Mouse (Mus musculus): ENCODE results near the gene Snapc4. TPM values are rescaled to one million over a fixed set of nuclear protein-coding genes. Genes with fewer than 3 reads are reported as not detected.

The Snapc4 gene
- total and polyA plus RNA-seq, 3 experiments = 15.3 to 47.1 (median 42.7) TPM

- Histone ChIP-seq H3K27me3 (replicated peaks) (peaks cover 73% of the 10 kb centered on the region), H3K79me2 (replicated peaks; ENCODE audit: control insufficient read depth, extremely low read depth, insufficient read depth, poor library complexity, severe bottlenecking) (no peaks in the 10 kb centered on the region), H3K4me3 (replicated peaks in 1 of 3; ENCODE audit: low read depth in 2 of 3, low read length in 2 of 3, poor library complexity in 1 of 3) (no peak overlapping the region), H3K27ac (ENCODE audit: insufficient read depth, low read depth) (no peak overlapping the region), H3K4me1 (ENCODE audit: control insufficient read depth in 1 of 2, insufficient read depth in 2 of 2) (peaks cover 11 to 15% of the 10 kb centered on the region in 2 experiments), H3K9ac (ENCODE audit: insufficient read depth, low read depth) (no peak overlapping the region), H3K36me3 (replicated peaks in 1 of 2; ENCODE audit: control insufficient read depth in 1 of 2, insufficient read depth in 1 of 2, low read length in 1 of 2) (peaks cover 0 to 2% of the 10 kb centered on the region in 2 experiments), H3K4me2 (ENCODE audit: insufficient read depth, low read depth, poor library complexity, severe bottlenecking) (no peak overlapping the region), H3K9me3 (replicated peaks; ENCODE audit: low read length) (no peaks in the 10 kb centered on the region)
- no peak for DNase-seq (ENCODE audit: extremely low read depth)
- dilution Hi-C loops (cut with MboI; ENCODE audit: extremely low pct_ligation_motif_present, extremely low pct_unique_long_range_greater_than_20kb, low sequenced_read_pairs) (no loop called here), in situ Hi-C loops (cut with MboI; ENCODE audit: low pct_ligation_motif_present, low pct_unique_long_range_greater_than_20kb, low sequenced_read_pairs) (no loop called here)
- TF ChIP-seq MAFK (IDR thresholded peaks at IDR 0.05; ENCODE audit: insufficient replicate concordance, low read length) (no peak), SIN3A (IDR thresholded peaks at IDR 0.05; ENCODE audit: low read length) (no peak), JUND (conservative IDR thresholded peaks at IDR 0.05; ENCODE audit: low read depth, low read length) (no peak), ELF1 (IDR thresholded peaks at IDR 0.05; ENCODE audit: low read depth, low read length) (no peak), IRF4 (IDR thresholded peaks at IDR 0.05; ENCODE audit: low read depth, low read length) (no peak), KAT2A (IDR thresholded peaks at IDR 0.05; ENCODE audit: insufficient replicate concordance, low read length) (no peak), ZNF384 (IDR thresholded peaks at IDR 0.05; ENCODE audit: low read depth, low read length) (no peak), EP300 (IDR thresholded peaks at IDR 0.05; ENCODE audit: low read length) (no peak), TCF12 (IDR thresholded peaks at IDR 0.05; ENCODE audit: low read depth, low read length) (no peak), PAX5 (IDR thresholded peaks at IDR 0.05; ENCODE audit: low read length) (no peak), MYC (IDR thresholded peaks at IDR 0.05; ENCODE audit: low read depth, low read length) (no peak), E2F4 (IDR thresholded peaks at IDR 0.05; ENCODE audit: insufficient replicate concordance, low read depth, low read length) (no peak), CHD1 (IDR thresholded peaks at IDR 0.05; ENCODE audit: low read depth, low read length) (no peak), MAX (IDR thresholded peaks at IDR 0.05; ENCODE audit: low read length) (no peak)
Measured at GRCm38 (mm10) chr2:26319109-26319508, 61.3 kb downstream of the Snapc4 start.

- peaks cover 74% of the 10 kb centered on the region for H3K27me3 ChIP-seq (replicated peaks)
- in situ Hi-C loops (cut with MboI; ENCODE audit: low pct_ligation_motif_present, low pct_unique_long_range_greater_than_20kb, low sequenced_read_pairs) = no loop called here
- no peak overlapping the region for H3K9ac ChIP-seq (ENCODE audit: insufficient read depth, low read depth)
- H3K36me3 ChIP-seq (replicated peaks in 1 of 2; ENCODE audit: control insufficient read depth in 1 of 2, insufficient read depth in 1 of 2, low read length in 1 of 2) = no peaks in the 10 kb centered on the region
- DNase-seq (ENCODE audit: extremely low read depth) = no peak
- TF ChIP-seq ELF1 (IDR thresholded peaks at IDR 0.05; ENCODE audit: low read depth, low read length) = no peak
- no peak for TF ChIP-seq KAT2A (IDR thresholded peaks at IDR 0.05; ENCODE audit: insufficient replicate concordance, low read length)
- no peak for TF ChIP-seq ZMIZ1 (IDR thresholded peaks at IDR 0.05; ENCODE audit: low read depth, low read length)
- TF ChIP-seq POLR2A (IDR thresholded peaks at IDR 0.05; ENCODE audit: low read depth, low read length) = no peak
- no peak for TF ChIP-seq JUND (conservative IDR thresholded peaks at IDR 0.05; ENCODE audit: low read depth, low read length)
- H3K4me2 ChIP-seq (ENCODE audit: insufficient read depth, low read depth, poor library complexity, severe bottlenecking) = no peak overlapping the region
- H3K27ac ChIP-seq (ENCODE audit: insufficient read depth, low read depth) = no peak overlapping the region
- H3K4me1 ChIP-seq (ENCODE audit: control insufficient read depth in 1 of 2, insufficient read depth in 2 of 2) = peaks cover 11 to 15% of the 10 kb centered on the region in 2 experiments
- no peak overlapping the region for H3K4me3 ChIP-seq (replicated peaks in 1 of 3; ENCODE audit: low read depth in 2 of 3, low read length in 2 of 3, poor library complexity in 1 of 3)
- no peaks in the 10 kb centered on the region for H3K79me2 ChIP-seq (replicated peaks; ENCODE audit: control insufficient read depth, extremely low read depth, insufficient read depth, poor library complexity, severe bottlenecking)
- dilution Hi-C loops (cut with MboI; ENCODE audit: extremely low pct_ligation_motif_present, extremely low pct_unique_long_range_greater_than_20kb, low sequenced_read_pairs) = no loop called here
- H3K9me3 ChIP-seq (replicated peaks; ENCODE audit: low read length) = no peaks in the 10 kb centered on the region
Measured at GRCm38 (mm10) chr2:26317991-26318672, 62.3 kb downstream of the Snapc4 start.
